Mouse (Mus musculus) liver, embryonic 11.5 days (tissue): ENCODE data around the gene Mau2. TPM values are rescaled to one million over a fixed set of nuclear protein-coding genes. Genes with fewer than 3 reads are reported as not detected.
A peak's percentile ranks its signal among the peaks of the same experiment; 100 is the strongest.
"Not testable (repeated sequence)": the region's sequence is repeated elsewhere in the genome, so short reads cannot be mapped to it uniquely, and the experiment has no call there.

Source experiments
- ATAC-seq: fragments of 200-750 bp; cut with Nextera tagmentation; replicated peaks from 2 replicates; pipeline ENCODE4 v1.8.0; 2017; ENCODE audit warnings: moderate number of reproducible peaks, mild to moderate bottlenecking, moderate TSS enrichment, moderate library complexity; ENCODE audit not compliant: low FRiP score
- DNase-seq: peaks from one replicate; pipeline ENCODE4 v3.0.0-alpha.2; 2017; ENCODE audit warnings: low spot score
- H3K27ac ChIP-seq: fragments of 300-500 bp; sonication (generic); 2 replicates; pipeline ENCODE4 v1.5.1; 2014; ENCODE audit warnings: mild to moderate bottlenecking, low read depth, low read length, control low read depth
- H3K27me3 ChIP-seq: fragments of 300-500 bp; sonication (generic); replicated peaks from 2 replicates; pipeline ENCODE4 v1.6.1; 2014; ENCODE audit warnings: low read length, mixed read lengths; ENCODE audit not compliant: control insufficient read depth, insufficient read depth
- H3K36me3 ChIP-seq: fragments of 300-500 bp; sonication (generic); 2 replicates; pipeline ENCODE4 v1.6.1; 2014; ENCODE audit warnings: mild to moderate bottlenecking, low read length, moderate library complexity, mixed read lengths; ENCODE audit not compliant: control insufficient read depth, insufficient read depth
- H3K4me1 ChIP-seq: fragments of 300-500 bp; sonication (generic); replicated peaks from 2 replicates; pipeline ENCODE4 v1.6.1; 2014; ENCODE audit warnings: low read length, mixed read lengths; ENCODE audit not compliant: control insufficient read depth, insufficient read depth
- H3K4me2 ChIP-seq: fragments of 300-500 bp; sonication (generic); 2 replicates; pipeline ENCODE4 v1.6.1; 2014; ENCODE audit warnings: mild to moderate bottlenecking, control low read depth, moderate library complexity
- H3K4me3 ChIP-seq: fragments of 300-500 bp; sonication (generic); 2 replicates; pipeline ENCODE4 v1.5.1; 2014; ENCODE audit warnings: low read depth, low read length, control low read depth
- H3K9ac ChIP-seq: fragments of 300-500 bp; sonication (generic); 2 replicates; pipeline ENCODE4 v1.6.1; 2014; ENCODE audit warnings: low read depth, low read length, control low read depth
- H3K9me3 ChIP-seq: fragments of 300-500 bp; sonication (generic); 2 replicates; pipeline ENCODE4 v1.6.1; 2016; ENCODE audit warnings: low read length, inconsistent platforms, mixed read lengths; ENCODE audit not compliant: control insufficient read depth
- WGBS: fragments of 180-500 bp; shearing (Covaris S2); extraction: QIAGEN DNeasy Blood & Tissue Kit; methylation state at CpG from one replicate; pipeline ENCODE4 v1.1.7; 2014; 5-methylcytosine and 5-hydroxymethylcytosine counted together
- polyA plus RNA-seq: library from polyadenylated mRNA; unstranded; fragments of >200 nt; fragmentation: Nextera tagmentation; extraction: Ambion mirVana; gene quantifications from 2 replicates; pipeline ENCODE4 v1.2.1, GENCODE M21; 2014

Mau2 gene
- polyA plus RNA-seq, 1 experiment from 2014 or later, result 42.1 TPM

- peaks cover 14% of the 10 kb centered on the region for H3K4me1 ChIP-seq
- peak within 1 kb of the TSS; percentile 91 for H3K27ac ChIP-seq
- peak; percentile 98 for ATAC-seq
- DNase-seq, result peak; percentile 100
- H3K9ac ChIP-seq, result peak within 1 kb of the TSS; percentile 83
- no peaks in the 10 kb centered on the region for H3K27me3 ChIP-seq
- under 1% methylated on average over 75 of the region's 87 CpGs for WGBS
- H3K4me3 ChIP-seq, result peak within 1 kb of the TSS; percentile 85
- H3K9me3 ChIP-seq, result no peaks in the 10 kb centered on the region
- no peaks in the 10 kb centered on the region for H3K36me3 ChIP-seq
- H3K4me2 ChIP-seq, result peak within 1 kb of the TSS; percentile 87
Measured at GRCm38 (mm10) chr8:69995776-69996588, 46.6 kb downstream of the Mau2 start, which contains the start of gene Gatad2a. Gene Gatad2a (minus strand): TSS chr8:69996384.

GRCm38 (mm10) chr8:69995422-69995775 lies 47.1 kb downstream of the Mau2 start:
- Histone ChIP-seq H3K27me3 (no peaks in the 10 kb centered on the region), H3K9me3 (no peaks in the 10 kb centered on the region), H3K4me3 (peak overlapping the region; percentile 85), H3K4me1 (peaks cover 12% of the 10 kb centered on the region), H3K36me3 (no peaks in the 10 kb centered on the region), H3K9ac (peak overlapping the region; percentile 83), H3K27ac (peak overlapping the region; percentile 91), H3K4me2 (peak overlapping the region; percentile 76)
- peak; percentile 47 for DNase-seq
- no peak for ATAC-seq
- WGBS, result under 1% methylated on average over 7 of the region's 7 CpGs

- H3K4me1 ChIP-seq, H3K27me3 ChIP-seq, H3K36me3 ChIP-seq, DNase-seq, H3K4me3 ChIP-seq, H3K4me2 ChIP-seq, ATAC-seq, H3K9ac ChIP-seq, H3K27ac ChIP-seq, H3K9me3 ChIP-seq: not testable (repeated sequence)
- 94% methylated on average over 6 of the region's 7 CpGs for WGBS
Measured at GRCm38 (mm10) chr8:69988936-69989335, 53.6 kb downstream of the Mau2 start.

GRCm38 (mm10) chr8:69987744-69988143 lies 54.8 kb downstream of the Mau2 start:
- H3K27ac ChIP-seq, result no peak overlapping the region
- ATAC-seq, result no peak
- no peak overlapping the region for H3K4me2 ChIP-seq
- no peaks in the 10 kb centered on the region for H3K27me3 ChIP-seq
- no peak for DNase-seq
- no peak overlapping the region for H3K9ac ChIP-seq
- H3K36me3 ChIP-seq, result no peaks in the 10 kb centered on the region
- no peak overlapping the region for H3K4me3 ChIP-seq
- no peaks in the 10 kb centered on the region for H3K9me3 ChIP-seq
- no peaks in the 10 kb centered on the region; the same call in 1 of the 2 replicates for H3K4me1 ChIP-seq

GRCm38 (mm10) chr8:69984876-69985553 lies 57.5 kb downstream of the Mau2 start:
- no peak for ATAC-seq
- Histone ChIP-seq H3K4me1 (no peaks in the 10 kb centered on the region; the same call in 1 of the 2 replicates), H3K4me3 (no peak overlapping the region), H3K27ac (no peak overlapping the region), H3K36me3 (no peaks in the 10 kb centered on the region), H3K9me3 (no peaks in the 10 kb centered on the region), H3K9ac (no peak overlapping the region), H3K4me2 (no peak overlapping the region), H3K27me3 (no peaks in the 10 kb centered on the region)
- no peak for DNase-seq
- WGBS, result 73% methylated on average over 2 of the region's 2 CpGs

GRCm38 (mm10) chr8:69978456-69978855 lies 64.1 kb downstream of the Mau2 start:
- Histone ChIP-seq H3K9me3 (no peaks in the 10 kb centered on the region), H3K27me3 (no peaks in the 10 kb centered on the region), H3K4me2 (no peak overlapping the region), H3K9ac (no peak overlapping the region), H3K4me1 (peaks cover 6% of the 10 kb centered on the region), H3K4me3 (no peak overlapping the region), H3K36me3 (no peaks in the 10 kb centered on the region), H3K27ac (no peak overlapping the region)
- DNase-seq (no peak), ATAC-seq (no peak)
- 85% methylated on average over 4 of the region's 4 CpGs for WGBS

GRCm38 (mm10) chr8:69974806-69975205 lies 67.7 kb downstream of the Mau2 start:
- H3K4me1 ChIP-seq, result peaks cover 27% of the 10 kb centered on the region
- peak overlapping the region; percentile 97 for H3K4me3 ChIP-seq
- no peak for DNase-seq
- H3K27ac ChIP-seq, result peak overlapping the region; percentile 93
- H3K9me3 ChIP-seq, result no peaks in the 10 kb centered on the region
- H3K36me3 ChIP-seq, result no peaks in the 10 kb centered on the region
- H3K27me3 ChIP-seq, result no peaks in the 10 kb centered on the region
- peak overlapping the region; percentile 98 for H3K9ac ChIP-seq
- peak overlapping the region; percentile 92 for H3K4me2 ChIP-seq
- no peak for ATAC-seq
- 44% methylated on average over 5 of the region's 5 CpGs for WGBS

- Histone ChIP-seq H3K36me3 (no peaks in the 10 kb centered on the region), H3K9me3 (no peaks in the 10 kb centered on the region), H3K9ac (peak overlapping the region; percentile 98), H3K27ac (peak overlapping the region; percentile 93), H3K4me2 (peak overlapping the region; percentile 92), H3K27me3 (no peaks in the 10 kb centered on the region), H3K4me1 (peaks cover 28% of the 10 kb centered on the region), H3K4me3 (peak overlapping the region; percentile 97)
- ATAC-seq (peak; percentile 95), DNase-seq (peak; percentile 99)
- 0% methylated on average over 37 of the region's 50 CpGs for WGBS
Measured at GRCm38 (mm10) chr8:69974194-69974614, 68.3 kb downstream of the Mau2 start.
